Mouse (Mus musculus): ENCODE results near the gene Gm21983.

GRCm38 (mm10) chr7:27166229-27166613 is 14.7 kb downstream of the Gm21983 start:
- TF ChIP-seq POLR2A (IDR thresholded peaks at IDR 0.05; ENCODE audit: control insufficient read depth, low read depth, low read length) = peak; percentile 82
- no peak for TF ChIP-seq CTCF (IDR thresholded peaks at IDR 0.05; ENCODE audit: control insufficient read depth, insufficient read depth, insufficient replicate concordance, low read depth, low read length)

All from testis, adult 2 months (tissue).